8 mouse cellular contexts compared by ENCODE assay signal in the genomic region with DNA sequence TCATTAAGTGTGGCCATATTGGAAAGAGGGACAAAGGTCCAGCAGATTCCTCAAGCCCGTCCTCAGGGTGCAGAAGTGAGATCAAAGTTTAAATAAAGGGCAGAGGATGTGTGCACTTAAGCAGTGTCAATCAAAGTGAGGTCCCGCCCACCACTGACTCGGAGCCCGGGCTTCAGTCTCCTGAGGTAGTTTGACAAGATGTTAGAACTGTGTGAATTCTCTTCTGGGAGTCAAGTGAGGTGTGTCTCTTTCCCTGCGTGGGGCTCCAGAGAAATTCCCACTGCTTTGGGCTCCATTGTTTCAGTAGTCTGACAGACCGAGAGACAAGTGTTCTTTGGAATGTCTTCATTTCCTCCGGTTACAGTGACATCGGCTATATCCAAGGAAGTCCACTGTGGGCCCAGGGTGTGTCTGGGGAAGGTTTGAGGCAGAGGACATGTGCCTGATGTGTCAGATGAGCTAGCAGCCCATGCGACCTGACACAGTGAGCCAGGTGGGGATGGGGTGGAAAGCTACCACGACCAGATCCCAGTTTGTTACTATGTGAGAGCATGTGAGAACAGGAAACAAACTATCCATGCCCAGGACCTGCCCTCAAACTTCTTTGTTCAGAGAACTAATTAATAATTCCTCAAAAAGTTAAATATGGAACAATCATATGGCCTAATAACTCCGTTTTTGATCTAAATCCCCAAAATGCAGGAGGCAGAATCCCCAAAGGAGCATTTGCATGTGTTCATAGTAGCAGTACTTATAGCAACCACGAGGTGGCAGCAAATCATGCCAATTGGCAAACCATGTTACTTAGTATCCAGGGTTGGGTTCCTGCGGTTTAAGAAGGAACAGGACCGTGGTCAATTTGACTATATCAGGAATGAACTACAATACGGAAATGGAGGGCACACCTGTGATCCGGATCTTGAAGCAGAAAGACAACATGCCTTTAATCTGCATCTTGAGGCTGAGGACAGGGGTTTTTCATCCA. TPM values are rescaled to one million over a fixed set of nuclear protein-coding genes. Genes with fewer than 3 reads are reported as not detected.
DNase-seq lines count a peak whose midpoint lies in the region; ATAC-seq lines count a peak whose summit lies in the region.

No protein-coding gene starts in this region.

- WGBS in intestine, embryonic 15.5 days, result 32% methylated on average over 16 of the region's 16 CpGs

- H3K4me1 ChIP-seq in intestine, embryonic 15.5 days (replicated peaks), result peaks cover 4% of the 10 kb centered on the region; the same call in 1 of the 2 replicates

- peak overlapping the region; percentile 34 for H3K4me2 ChIP-seq in intestine, embryonic 15.5 days (replicated peaks)

- intact Hi-C loops in left cerebral cortex, postnatal 25 days (cut with DNase I), result loop anchor here (2.0 to 5.0 kb wide), 3 partner anchors 335 to 1205 kb away; a partner anchor contains a TSS

- H3K36me3 ChIP-seq in intestine, embryonic 15.5 days, result no peaks in the 10 kb centered on the region

- H3K9me3 ChIP-seq in intestine, embryonic 15.5 days, result no peaks in the 10 kb centered on the region

- no peak overlapping the region for H3K4me3 ChIP-seq in intestine, embryonic 15.5 days (replicated peaks)

- peak; percentile 78 to 96 for DNase-seq in adrenal gland, adult (ENCODE audit: inconsistent age in 2 of 2, low spot score in 1 of 2)
- DNase-seq in gastrocnemius, postnatal 10 days, result peak; percentile 86
- peak; percentile 83 to 90 for DNase-seq in left cerebral cortex, postnatal 25 days (ENCODE audit: low spot score in 2 of 2)
- peak; percentile 88 for DNase-seq in mesoderm, embryonic 11.5 days (ENCODE audit: low read depth, low spot score)
- peak; percentile 47 to 59 for DNase-seq in right cerebral cortex, postnatal 36 days (ENCODE audit: low spot score in 2 of 2)
- peak; percentile 61 to 87 for DNase-seq in urinary bladder, postnatal 4 days (ENCODE audit: low spot score in 2 of 2)

- ATAC-seq in common myeloid progenitor, adult 5-6 weeks (replicated peaks; ENCODE audit: low read depth, poor library complexity, severe bottlenecking), result peak; percentile 67
- ATAC-seq in intestine, embryonic 15.5 days, result peak; percentile 63

- no peak overlapping the region for H3K9ac ChIP-seq in intestine, embryonic 15.5 days

- no peak overlapping the region for H3K27ac ChIP-seq in intestine, embryonic 15.5 days

- H3K27me3 ChIP-seq in intestine, embryonic 15.5 days (replicated peaks), result no peaks in the 10 kb centered on the region

RNA-seq across cellular contexts. Expression of a gene that starts 19.6 kb away (rescaled TPM):
- total RNA-seq in common myeloid progenitor, adult 5-6 weeks (2017), result 216 and 219 TPM in 2 replicates
- 10 to 100 TPM; 46.3 to 50.3 TPM for total RNA-seq in gastrocnemius, postnatal 10 days (2021)
- polyA plus RNA-seq in intestine, embryonic 15.5 days (2015; fragmentation: Nextera tagmentation; extraction: Ambion mirVana), result 41.7 and 43.6 TPM in 2 replicates
- total RNA-seq in left cerebral cortex, postnatal 25 days (2021), result 10 to 100 TPM; 61.0 to 64.3 TPM
